Mouse (Mus musculus) adrenal gland (tissue): Measurements from ENCODE around the gene Ccdc84.
"Not testable (repeated sequence)": the region's sequence is repeated elsewhere in the genome, so short reads cannot be mapped to it uniquely, and the experiment has no call there.

ENCODE experiments used
- intact Hi-C: fragments of 180-260 bp; cut with DNase I; formaldehyde crosslinking; loops from one replicate; pipeline ENCODE4 v1.15.1; 2025
- long read RNA-seq, 2 experiments: library from polyadenylated mRNA; unstranded; transcript quantifications; one replicate each; pipeline ENCODE4 v2.0.0; 2020; ENCODE audit warnings: borderline replicate concordance in 1 of 2; ENCODE audit not compliant: insufficient replicate concordance in 1 of 2

Ccdc84 gene
- long read RNA-seq, experiment 1, partial matches to known transcripts: 3 of 16 reads
- long read RNA-seq, experiment 1, other reads (novel, unspliced or antisense): 8 of 16 reads
- long read RNA-seq, experiment 2, partial matches to known transcripts: 3 of 11 reads
- long read RNA-seq, experiment 2, other reads (novel, unspliced or antisense): 4 of 11 reads

GRCm38 (mm10) chr9:44418519-44419385 lies at the start of gene Ccdc84:
Gene Ccdc84, minus strand, starts transcription at chr9:44418569.
- intact Hi-C loops: no loop called here

- intact Hi-C loops: no loop called here
Measured at GRCm38 (mm10) chr9:44461950-44462349, 43.6 kb upstream of the Ccdc84 start.

GRCm38 (mm10) chr9:44457035-44457742 lies 38.8 kb upstream of the Ccdc84 start:
- intact Hi-C loops: no loop called here

- intact Hi-C loops: loop anchor here (1.0 kb wide), 2 partner anchors 47 to 197 kb away; no protein-coding TSS in a partner anchor
Measured at GRCm38 (mm10) chr9:44454891-44455220, 36.5 kb upstream of the Ccdc84 start, which contains the start of gene Upk2. Gene Upk2, minus strand, starts transcription at chr9:44454976.

- intact Hi-C loops: loop anchor here (1.0 kb wide), 2 partner anchors 48 to 198 kb away; no protein-coding TSS in a partner anchor
Measured at GRCm38 (mm10) chr9:44454132-44454890, 35.9 kb upstream of the Ccdc84 start.

- intact Hi-C loops: no loop called here
Measured at GRCm38 (mm10) chr9:44450387-44450786, 32.0 kb upstream of the Ccdc84 start.

GRCm38 (mm10) chr9:44444402-44445025 lies 26.1 kb upstream of the Ccdc84 start:
- intact Hi-C loops: not testable (repeated sequence)

GRCm38 (mm10) chr9:44440961-44441360 lies 22.6 kb upstream of the Ccdc84 start, which contains the start of gene Foxr1:
Gene Foxr1, minus strand, starts transcription at chr9:44441136.
- intact Hi-C loops: no loop called here

GRCm38 (mm10) chr9:44435747-44436146 lies 17.4 kb upstream of the Ccdc84 start:
- intact Hi-C loops: no loop called here

- intact Hi-C loops: no loop called here
Measured at GRCm38 (mm10) chr9:44432577-44433185, 14.3 kb upstream of the Ccdc84 start.

GRCm38 (mm10) chr9:44423576-44423975 lies 5.2 kb upstream of the Ccdc84 start:
- intact Hi-C loops: no loop called here

- intact Hi-C loops: no loop called here
Measured at GRCm38 (mm10) chr9:44420280-44420898, 2.0 kb upstream of the Ccdc84 start.

- intact Hi-C loops: not testable (repeated sequence)
Measured at GRCm38 (mm10) chr9:44419730-44420129, 1.4 kb upstream of the Ccdc84 start.

- intact Hi-C loops: no loop called here
Measured at GRCm38 (mm10) chr9:44417892-44418363, 441 bp downstream of the Ccdc84 start.

GRCm38 (mm10) chr9:44417156-44417891 lies 1.0 kb downstream of the Ccdc84 start:
- intact Hi-C loops: no loop called here

GRCm38 (mm10) chr9:44412781-44413180 lies 5.6 kb downstream of the Ccdc84 start:
- intact Hi-C loops: no loop called here

GRCm38 (mm10) chr9:44412306-44412705 lies 6.1 kb downstream of the Ccdc84 start:
- intact Hi-C loops: no loop called here

GRCm38 (mm10) chr9:44411601-44412130 lies 6.7 kb downstream of the Ccdc84 start:
- intact Hi-C loops: no loop called here
